Mouse (Mus musculus) stomach, adult 2 months (tissue): ENCODE data around the gene Zc3h4. TPM values are rescaled to one million over a fixed set of nuclear protein-coding genes. Genes with fewer than 3 reads are reported as not detected.

Source experiments
- polyA plus RNA-seq: library from polyadenylated mRNA; depleted of rRNA; stranded (reverse); fragments of >200 nt; gene quantifications from 2 replicates; pipeline ENCODE4 v1.2.3, GENCODE M21; 2012; rRNA removed

Zc3h4 gene
- polyA plus RNA-seq: 9.3 and 14.5 TPM in 2 replicates

GRCm38 (mm10) chr7:16400689-16401611, at the start of gene Zc3h4:
Gene Zc3h4, plus strand, starts transcription at chr7:16400910.

GRCm38 (mm10) chr7:16387160-16388041, 13.3 kb upstream of the Zc3h4 start, which contains the start of gene Sae1:
Gene Sae1, minus strand, starts transcription at chr7:16387806.

GRCm38 (mm10) chr7:16452587-16453073, 51.9 kb downstream of the Zc3h4 start, which contains the start of gene Tmem160:
Gene Tmem160, plus strand, starts transcription at chr7:16452779.

GRCm38 (mm10) chr7:16477628-16478027, 76.9 kb downstream of the Zc3h4 start, which contains the start of gene Npas1:
Gene Npas1, minus strand, starts transcription at chr7:16477728.

Other genes with a start within 250 kb of the Zc3h4 start
- 22.8 and 30.1 TPM in 2 replicates for gene Meis3, start 225.8 kb upstream of the Zc3h4 start, polyA plus RNA-seq
- 17.4 and 20.1 TPM in 2 replicates for gene Dhx34, start 178.9 kb upstream of the Zc3h4 start, polyA plus RNA-seq
- 0.09 and 0.17 TPM in 2 replicates for gene C5ar2, start 156.8 kb upstream of the Zc3h4 start, polyA plus RNA-seq
- 2.5 and 2.9 TPM in 2 replicates for gene C5ar1, start 141.4 kb upstream of the Zc3h4 start, polyA plus RNA-seq
- 78.2 and 211 TPM in 2 replicates for gene Inafm1, start 127.3 kb upstream of the Zc3h4 start, polyA plus RNA-seq
- 14.8 and 16.5 TPM in 2 replicates for gene Ccdc9, start 114.1 kb upstream of the Zc3h4 start, polyA plus RNA-seq
- gene Bbc3, start 92.5 kb upstream of the Zc3h4 start, polyA plus RNA-seq: 12.5 and 38.0 TPM in 2 replicates
- gene Sae1, start 13.1 kb upstream of the Zc3h4 start, polyA plus RNA-seq: 5.5 and 6.8 TPM in 2 replicates
- gene Tmem160, start 51.9 kb downstream of the Zc3h4 start, polyA plus RNA-seq: 102 and 214 TPM in 2 replicates
- 0.34 and 0.44 TPM in 2 replicates for gene Npas1, start 76.8 kb downstream of the Zc3h4 start, polyA plus RNA-seq
- 6.0 and 6.4 TPM in 2 replicates for gene Arhgap35, start 214.1 kb downstream of the Zc3h4 start, polyA plus RNA-seq